In genomic region chr15:30762211-30762610, GRCm38 (mm10) we compare ENCODE assay signal across 18 mouse cellular contexts.
DNase-seq lines count a peak whose midpoint lies in the region; ATAC-seq lines count a peak whose summit lies in the region.
"Had no signal": no experiment of that assay in that cellular context is flagged by ENCODE, and none has a peak within 500 bp of the region (broad histone marks: within the 10 kb centered on the region; RNA-seq: fewer than 3 reads in every experiment).

No protein-coding gene starts in this region.

- peaks cover 8% of the 10 kb centered on the region for H3K4me1 ChIP-seq in hindbrain, embryonic 12.5 days
- peaks cover 2% of the 10 kb centered on the region for H3K4me1 ChIP-seq in hindbrain, embryonic 16.5 days (ENCODE audit: control insufficient read depth, insufficient read depth, low read depth, low read length)
- H3K4me1 ChIP-seq in limb, embryonic 11.5 days (ENCODE audit: control insufficient read depth, insufficient read depth, low read length): no peaks in the 10 kb centered on the region
- H3K4me1 ChIP-seq in limb, embryonic 10.5 days: no peaks in the 10 kb centered on the region
- H3K4me1 ChIP-seq in neural tube, embryonic 12.5 days: no peaks in the 10 kb centered on the region
- H3K4me1 ChIP-seq: embryonic facial prominence, embryonic 12.5 days; heart, embryonic 12.5 days had no signal

- H3K27ac ChIP-seq in hindbrain, embryonic 12.5 days: peak overlapping the region; percentile 35
- H3K27ac ChIP-seq in hindbrain, embryonic 16.5 days (ENCODE audit: low read depth, low read length): no peak overlapping the region
- no peak overlapping the region for H3K27ac ChIP-seq in limb, embryonic 11.5 days (replicated peaks; ENCODE audit: low read depth, low read length)
- no peak overlapping the region for H3K27ac ChIP-seq in limb, embryonic 10.5 days
- no peak overlapping the region for H3K27ac ChIP-seq in neural tube, embryonic 12.5 days
- H3K27ac ChIP-seq: embryonic facial prominence, embryonic 12.5 days; gastrocnemius, adult 2 months had no signal

- peak; percentile 4 for DNase-seq in limb, embryonic 11.5 days (ENCODE audit: low spot score)
- DNase-seq in limb, embryonic 10.5 days (ENCODE audit: low spot score): no peak
- no peak for DNase-seq in neural tube, embryonic 10.5 days (ENCODE audit: extremely low spot score, low spot score)
- no peak for DNase-seq in left cerebral cortex, adult 9 months (ENCODE audit: low spot score in 2 of 2)
- DNase-seq: adrenal gland, postnatal 10 days; cerebellum, adult 11 months; cerebellum, adult 8-10 months; cerebellum, postnatal 14 days; embryo, embryonic 11 days; forebrain, postnatal 0 days; gastrocnemius, postnatal 25 days had no signal

- H3K4me2 ChIP-seq in hindbrain, embryonic 12.5 days (replicated peaks): no peak overlapping the region
- H3K4me2 ChIP-seq in hindbrain, embryonic 16.5 days (ENCODE audit: low read length): no peak overlapping the region
- H3K4me2 ChIP-seq in limb, embryonic 11.5 days (ENCODE audit: low read depth, severe bottlenecking): no peak overlapping the region
- H3K4me2 ChIP-seq in neural tube, embryonic 12.5 days (replicated peaks): no peak overlapping the region
- H3K4me2 ChIP-seq: embryonic facial prominence, embryonic 12.5 days; forebrain, embryonic 13.5 days; heart, embryonic 12.5 days had no signal

- H3K9ac ChIP-seq in hindbrain, embryonic 12.5 days: no peak overlapping the region
- H3K9ac ChIP-seq in hindbrain, embryonic 16.5 days (ENCODE audit: low read depth, low read length): no peak overlapping the region
- H3K9ac ChIP-seq in limb, embryonic 11.5 days (ENCODE audit: low read length): no peak overlapping the region
- H3K9ac ChIP-seq in neural tube, embryonic 12.5 days: no peak overlapping the region
- H3K9ac ChIP-seq: embryonic facial prominence, embryonic 12.5 days; forebrain, embryonic 13.5 days; forebrain, postnatal 0 days; heart, embryonic 12.5 days had no signal

- H3K4me3 ChIP-seq in hindbrain, embryonic 12.5 days: no peak overlapping the region
- no peak overlapping the region for H3K4me3 ChIP-seq in hindbrain, embryonic 16.5 days (ENCODE audit: low read length)
- no peak overlapping the region for H3K4me3 ChIP-seq in limb, embryonic 11.5 days (ENCODE audit: low read depth, low read length)
- no peak overlapping the region for H3K4me3 ChIP-seq in limb, embryonic 10.5 days
- no peak overlapping the region for H3K4me3 ChIP-seq in neural tube, embryonic 12.5 days
- H3K4me3 ChIP-seq: embryonic facial prominence, embryonic 12.5 days; forebrain, embryonic 13.5 days; gastrocnemius, adult 2 months; heart, embryonic 12.5 days had no signal

- no peaks in the 10 kb centered on the region for H3K27me3 ChIP-seq in hindbrain, embryonic 12.5 days
- no peaks in the 10 kb centered on the region for H3K27me3 ChIP-seq in hindbrain, embryonic 16.5 days (replicated peaks; ENCODE audit: control insufficient read depth, insufficient read depth, low read length)
- no peaks in the 10 kb centered on the region for H3K27me3 ChIP-seq in limb, embryonic 11.5 days (ENCODE audit: control insufficient read depth, insufficient read depth, low read length)
- H3K27me3 ChIP-seq in limb, embryonic 10.5 days (ENCODE audit: low read depth, poor library complexity, severe bottlenecking): no peaks in the 10 kb centered on the region
- no peaks in the 10 kb centered on the region for H3K27me3 ChIP-seq in neural tube, embryonic 12.5 days (replicated peaks)
- H3K27me3 ChIP-seq: embryonic facial prominence, embryonic 12.5 days; forebrain, embryonic 13.5 days; heart, embryonic 12.5 days had no signal

- no peak for ATAC-seq in hindbrain, embryonic 12.5 days (ENCODE audit: low FRiP score)
- ATAC-seq in hindbrain, embryonic 16.5 days: no peak
- ATAC-seq in limb, embryonic 11.5 days (ENCODE audit: insufficient number of reproducible peaks, low FRiP score, low TSS enrichment, low read depth): no peak
- 0 out of 2 replicates have a peak, but pooled peaks have one; percentile 13 for ATAC-seq in neural tube, embryonic 12.5 days (ENCODE audit: low FRiP score, low read depth)
- ATAC-seq: forebrain, embryonic 13.5 days had no signal

- H3K36me3 ChIP-seq in hindbrain, embryonic 12.5 days: no peaks in the 10 kb centered on the region
- H3K36me3 ChIP-seq in hindbrain, embryonic 16.5 days (ENCODE audit: control insufficient read depth, insufficient read depth, low read length): no peaks in the 10 kb centered on the region
- no peaks in the 10 kb centered on the region for H3K36me3 ChIP-seq in limb, embryonic 11.5 days (ENCODE audit: control insufficient read depth, insufficient read depth, low read length)
- no peaks in the 10 kb centered on the region for H3K36me3 ChIP-seq in limb, embryonic 10.5 days
- no peaks in the 10 kb centered on the region for H3K36me3 ChIP-seq in neural tube, embryonic 12.5 days
- H3K36me3 ChIP-seq: embryonic facial prominence, embryonic 12.5 days; heart, embryonic 12.5 days had no signal

- 69% methylated on average over 5 of the region's 5 CpGs for WGBS in hindbrain, embryonic 12.5 days
- 56% methylated on average over 5 of the region's 5 CpGs for WGBS in hindbrain, embryonic 16.5 days
- 84% methylated on average over 5 of the region's 5 CpGs for WGBS in limb, embryonic 11.5 days
- WGBS in limb, embryonic 10.5 days: 89% methylated on average over 5 of the region's 5 CpGs
- 66% methylated on average over 5 of the region's 5 CpGs for whole genome bisulfite sequencing in neural tube, embryonic 12.5 days

- no peaks in the 10 kb centered on the region for H3K9me3 ChIP-seq in hindbrain, embryonic 12.5 days (replicated peaks)
- no peaks in the 10 kb centered on the region for H3K9me3 ChIP-seq in hindbrain, embryonic 16.5 days (ENCODE audit: control insufficient read depth, low read length)
- H3K9me3 ChIP-seq in limb, embryonic 11.5 days (ENCODE audit: control insufficient read depth, low read length): no peaks in the 10 kb centered on the region
- H3K9me3 ChIP-seq in limb, embryonic 10.5 days (replicated peaks): no peaks in the 10 kb centered on the region
- H3K9me3 ChIP-seq in neural tube, embryonic 12.5 days: no peaks in the 10 kb centered on the region
- H3K9me3 ChIP-seq: embryonic facial prominence, embryonic 12.5 days; heart, embryonic 12.5 days had no signal
